Mouse (Mus musculus): Measurements from ENCODE around the gene Ccdc124. TPM values are rescaled to one million over a fixed set of nuclear protein-coding genes. Genes with fewer than 3 reads are reported as not detected.

The Ccdc124 gene
- polyA plus RNA-seq, 1 experiment from 2014 or later: 90.7 TPM

GRCm38 (mm10) chr8:70850132-70850845 is 23.4 kb downstream of the Ccdc124 start:
- 77% methylated on average over 7 of the region's 7 CpGs for WGBS
- Histone ChIP-seq H3K36me3 (no peaks in the 10 kb centered on the region), H3K9ac (no peak overlapping the region), H3K4me2 (replicated peaks) (no peak overlapping the region), H3K4me1 (replicated peaks) (peaks cover 6% of the 10 kb centered on the region), H3K27me3 (replicated peaks) (no peaks in the 10 kb centered on the region), H3K4me3 (replicated peaks) (no peak overlapping the region), H3K9me3 (no peaks in the 10 kb centered on the region), H3K27ac (no peak overlapping the region)
- ATAC-seq: no peak

DNA sequence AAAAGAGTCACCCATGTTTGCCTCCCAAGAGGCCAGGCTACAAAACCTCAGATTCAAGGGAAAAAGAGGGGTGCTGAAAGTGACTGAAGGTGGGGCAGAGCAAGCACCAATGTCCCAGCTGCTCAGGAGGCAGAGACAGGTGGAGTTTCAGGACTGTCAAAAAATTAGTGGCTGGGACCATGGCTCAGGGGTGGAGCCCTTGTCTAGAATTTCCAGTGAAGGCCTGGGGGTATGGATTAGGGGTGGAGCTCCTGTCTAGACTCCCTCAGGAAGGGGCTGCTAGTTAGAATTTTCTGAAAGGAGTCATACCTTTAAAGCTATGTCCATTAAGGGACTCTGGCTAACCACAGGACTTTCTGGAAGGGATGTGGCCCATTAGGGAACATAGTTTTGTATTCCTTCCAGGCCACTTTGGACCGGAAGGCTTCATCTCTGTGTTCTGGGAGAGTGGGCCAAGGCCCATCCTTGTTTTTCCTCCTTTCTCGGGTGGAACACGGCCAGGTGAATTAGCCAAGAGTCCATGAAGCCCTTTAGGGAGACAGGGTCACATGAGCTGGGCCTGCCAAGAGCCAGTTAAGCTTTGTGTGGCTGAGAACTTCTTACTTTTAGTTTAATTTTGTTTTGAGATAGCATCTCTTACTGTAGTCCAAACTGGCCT is 24.3 kb downstream of the Ccdc124 start:
- H3K36me3 ChIP-seq: no peaks in the 10 kb centered on the region
- no peak for ATAC-seq
- no peak overlapping the region for H3K4me3 ChIP-seq (replicated peaks)
- peaks cover 6% of the 10 kb centered on the region for H3K4me1 ChIP-seq (replicated peaks)
- H3K9ac ChIP-seq: no peak overlapping the region
- WGBS: 87% methylated on average over 3 of the region's 3 CpGs
- H3K27me3 ChIP-seq (replicated peaks): no peaks in the 10 kb centered on the region
- no peak overlapping the region for H3K4me2 ChIP-seq (replicated peaks)
- no peak overlapping the region for H3K27ac ChIP-seq
- H3K9me3 ChIP-seq: no peaks in the 10 kb centered on the region

DNA sequence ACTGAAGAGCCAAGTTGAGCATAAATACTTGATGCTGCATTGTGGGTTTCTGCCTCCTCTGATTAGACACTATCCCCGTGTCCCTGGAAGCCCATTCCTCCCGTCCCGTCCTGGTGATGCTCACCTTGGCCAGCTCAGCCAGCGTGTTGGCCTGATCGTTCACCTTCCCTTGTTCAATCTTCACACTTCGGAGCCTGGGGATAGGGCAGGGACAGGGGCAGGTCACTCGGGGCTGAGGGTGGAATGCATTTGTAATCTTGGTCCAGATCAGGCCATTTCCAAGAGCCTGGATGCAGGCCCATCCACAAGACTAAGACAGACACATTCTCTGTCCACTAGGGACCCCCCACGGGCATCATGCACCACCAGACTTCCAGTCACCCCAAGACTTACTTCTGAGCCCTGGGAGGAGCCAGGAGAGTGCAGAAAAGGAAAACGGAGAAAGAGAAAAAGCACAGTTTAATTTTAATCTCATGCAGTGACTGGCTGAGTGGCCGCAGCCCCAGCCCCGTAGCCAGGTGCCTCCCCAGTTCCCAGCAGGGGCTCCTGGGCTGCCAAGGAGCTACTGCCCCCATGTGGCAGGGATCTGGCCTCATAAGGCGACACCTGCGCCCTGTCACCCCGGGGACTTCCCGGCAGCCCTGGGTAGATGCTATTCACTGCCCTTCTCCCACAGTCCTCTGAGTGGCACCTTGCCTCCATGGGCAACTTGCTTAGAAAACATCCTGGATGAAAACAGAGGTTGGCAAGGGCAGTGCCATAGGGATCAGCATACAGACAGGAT is 27.2 kb downstream of the Ccdc124 start:
- 57% methylated on average over 15 of the region's 15 CpGs for WGBS
- no peak overlapping the region for H3K9ac ChIP-seq
- peaks cover 4% of the 10 kb centered on the region for H3K4me1 ChIP-seq (replicated peaks)
- H3K27me3 ChIP-seq (replicated peaks): no peaks in the 10 kb centered on the region
- H3K36me3 ChIP-seq: no peaks in the 10 kb centered on the region
- H3K27ac ChIP-seq: no peak overlapping the region
- no peaks in the 10 kb centered on the region for H3K9me3 ChIP-seq
- H3K4me2 ChIP-seq (replicated peaks): no peak overlapping the region
- ATAC-seq: no peak
- H3K4me3 ChIP-seq (replicated peaks): no peak overlapping the region

GRCm38 (mm10) chr8:70845108-70845507 is 28.6 kb downstream of the Ccdc124 start:
- H3K4me2 ChIP-seq (replicated peaks): no peak overlapping the region
- no peak for ATAC-seq
- H3K4me1 ChIP-seq (replicated peaks): peaks cover 15% of the 10 kb centered on the region
- no peak overlapping the region for H3K9ac ChIP-seq
- no peaks in the 10 kb centered on the region for H3K9me3 ChIP-seq
- H3K36me3 ChIP-seq: no peaks in the 10 kb centered on the region
- H3K27me3 ChIP-seq (replicated peaks): no peaks in the 10 kb centered on the region
- H3K27ac ChIP-seq: no peak overlapping the region
- WGBS: 46% methylated on average over 5 of the region's 5 CpGs
- H3K4me3 ChIP-seq (replicated peaks): no peak overlapping the region

GRCm38 (mm10) chr8:70844523-70844922 is 29.2 kb downstream of the Ccdc124 start:
- H3K36me3 ChIP-seq: no peaks in the 10 kb centered on the region
- no peak for ATAC-seq
- 2% methylated on average over 6 of the region's 6 CpGs for WGBS
- no peaks in the 10 kb centered on the region for H3K9me3 ChIP-seq
- no peak overlapping the region for H3K4me2 ChIP-seq (replicated peaks)
- no peak overlapping the region for H3K9ac ChIP-seq
- peaks cover 16% of the 10 kb centered on the region for H3K4me1 ChIP-seq (replicated peaks)
- no peak overlapping the region for H3K4me3 ChIP-seq (replicated peaks)
- no peak overlapping the region for H3K27ac ChIP-seq
- H3K27me3 ChIP-seq (replicated peaks): no peaks in the 10 kb centered on the region

- Histone ChIP-seq H3K27me3 (replicated peaks) (no peaks in the 10 kb centered on the region), H3K36me3 (no peaks in the 10 kb centered on the region), H3K9me3 (no peaks in the 10 kb centered on the region), H3K9ac (no peak overlapping the region), H3K4me1 (replicated peaks) (peaks cover 16% of the 10 kb centered on the region), H3K4me2 (replicated peaks) (no peak overlapping the region), H3K4me3 (replicated peaks) (no peak overlapping the region), H3K27ac (no peak overlapping the region)
- ATAC-seq: no peak
- WGBS: 88% methylated on average over 8 of the region's 8 CpGs
Measured at GRCm38 (mm10) chr8:70843941-70844340, 29.8 kb downstream of the Ccdc124 start.

- Histone ChIP-seq H3K27me3 (replicated peaks) (no peaks in the 10 kb centered on the region), H3K36me3 (no peaks in the 10 kb centered on the region), H3K9ac (no peak overlapping the region), H3K9me3 (no peaks in the 10 kb centered on the region), H3K4me2 (replicated peaks) (no peak overlapping the region), H3K4me3 (replicated peaks) (no peak overlapping the region), H3K27ac (no peak overlapping the region), H3K4me1 (replicated peaks) (peaks cover 20% of the 10 kb centered on the region)
- WGBS: 85% methylated on average over 5 of the region's 5 CpGs
- no peak for ATAC-seq
Measured at GRCm38 (mm10) chr8:70843214-70843773, 30.4 kb downstream of the Ccdc124 start.

GRCm38 (mm10) chr8:70842484-70842883 is 31.3 kb downstream of the Ccdc124 start:
- no peak overlapping the region for H3K9ac ChIP-seq
- H3K27ac ChIP-seq: no peak overlapping the region
- WGBS: 72% methylated on average over 25 of the region's 25 CpGs
- no peaks in the 10 kb centered on the region for H3K27me3 ChIP-seq (replicated peaks)
- no peaks in the 10 kb centered on the region for H3K36me3 ChIP-seq
- peaks cover 20% of the 10 kb centered on the region for H3K4me1 ChIP-seq (replicated peaks)
- no peaks in the 10 kb centered on the region for H3K9me3 ChIP-seq
- no peak overlapping the region for H3K4me2 ChIP-seq (replicated peaks)
- no peak overlapping the region for H3K4me3 ChIP-seq (replicated peaks)
- ATAC-seq: no peak

GRCm38 (mm10) chr8:70841147-70842072 is 32.3 kb downstream of the Ccdc124 start:
- H3K27ac ChIP-seq: peak overlapping the region; percentile 82; the same call in 1 of the 2 replicates
- peak overlapping the region; percentile 26; the same call in 1 of the 2 replicates for H3K9ac ChIP-seq
- H3K36me3 ChIP-seq: no peaks in the 10 kb centered on the region; the same call in 1 of the 2 replicates
- H3K9me3 ChIP-seq: no peaks in the 10 kb centered on the region
- peak; percentile 1; the same call in 1 of the 2 replicates for ATAC-seq
- H3K4me2 ChIP-seq (replicated peaks): peak overlapping the region; percentile 37; the same call in 1 of the 2 replicates
- no peak overlapping the region for H3K4me3 ChIP-seq (replicated peaks)
- WGBS: 26% methylated on average over 22 of the region's 22 CpGs
- peaks cover 20% of the 10 kb centered on the region for H3K4me1 ChIP-seq (replicated peaks)
- no peaks in the 10 kb centered on the region for H3K27me3 ChIP-seq (replicated peaks)

GRCm38 (mm10) chr8:70840590-70840989 is 33.1 kb downstream of the Ccdc124 start:
- H3K9ac ChIP-seq: no peak overlapping the region

More at GRCm38 (mm10) chr8:70840590-70840989, 33.1 kb downstream of the Ccdc124 start:
- H3K27me3 ChIP-seq (replicated peaks): no peaks in the 10 kb centered on the region
- H3K27ac ChIP-seq: peak overlapping the region; percentile 82
- peaks cover 20% of the 10 kb centered on the region for H3K4me1 ChIP-seq (replicated peaks)
- no peak overlapping the region for H3K4me3 ChIP-seq (replicated peaks)
- H3K9me3 ChIP-seq: no peaks in the 10 kb centered on the region
- 44% methylated on average over 10 of the region's 10 CpGs for whole genome bisulfite sequencing
- ATAC-seq: no peak
- no peaks in the 10 kb centered on the region; the same call in 1 of the 2 replicates for H3K36me3 ChIP-seq
- H3K4me2 ChIP-seq (replicated peaks): peak overlapping the region; percentile 37; the same call in 1 of the 2 replicates

Measured in intestine, embryonic 15.5 days (tissue).